Mouse (Mus musculus) liver, embryonic 16.5 days (tissue): ENCODE measurements around the gene Nek7. TPM values are rescaled to one million over a fixed set of nuclear protein-coding genes. Genes with fewer than 3 reads are reported as not detected.

Source experiments
- ATAC-seq: fragments of 200-750 bp; cut with Nextera tagmentation; 2 replicates; pipeline ENCODE4 v1.8.0; 2017; ENCODE audit warnings: low read depth, mild to moderate bottlenecking, moderate number of reproducible peaks, moderate library complexity
- H3K27ac ChIP-seq: fragments of 300-500 bp; sonication (generic); 2 replicates; pipeline ENCODE4 v1.5.1; 2014; ENCODE audit warnings: mild to moderate bottlenecking, low read length
- H3K27me3 ChIP-seq: fragments of 300-500 bp; sonication (generic); 2 replicates; pipeline ENCODE4 v1.6.1; 2014; ENCODE audit warnings: low read depth, low read length, mixed read lengths; ENCODE audit not compliant: control insufficient read depth, insufficient read depth
- H3K36me3 ChIP-seq: fragments of 300-500 bp; sonication (generic); 2 replicates; pipeline ENCODE4 v1.6.1; 2014; ENCODE audit warnings: mild to moderate bottlenecking; ENCODE audit not compliant: control insufficient read depth, insufficient read depth
- H3K4me1 ChIP-seq: fragments of 300-500 bp; sonication (generic); 2 replicates; pipeline ENCODE4 v1.6.1; 2014; ENCODE audit warnings: low read depth, low read length, mixed read lengths; ENCODE audit not compliant: control insufficient read depth
- H3K4me2 ChIP-seq: fragments of 300-500 bp; sonication (generic); 2 replicates; pipeline ENCODE4 v1.6.1; 2014; ENCODE audit warnings: low read depth, low read length, mixed read lengths
- H3K4me3 ChIP-seq: fragments of 300-500 bp; sonication (generic); 2 replicates; pipeline ENCODE4 v1.5.1; 2014; ENCODE audit warnings: low read depth, mild to moderate bottlenecking, low read length
- H3K9ac ChIP-seq: fragments of 300-500 bp; sonication (generic); 2 replicates; pipeline ENCODE4 v1.6.1; 2014; ENCODE audit warnings: low read depth, low read length
- H3K9me3 ChIP-seq: fragments of 300-500 bp; sonication (generic); replicated peaks from 2 replicates; pipeline ENCODE4 v1.6.1; 2016; ENCODE audit warnings: low read length; ENCODE audit not compliant: control insufficient read depth
- WGBS: fragments of 180-500 bp; shearing (Covaris S2); extraction: QIAGEN DNeasy Blood & Tissue Kit; methylation state at CpG from one replicate; pipeline ENCODE4 v1.1.7; 2014; ENCODE audit not compliant: insufficient replicate concordance; 5-methylcytosine and 5-hydroxymethylcytosine counted together
- polyA plus RNA-seq: library from polyadenylated mRNA; unstranded; fragments of >200 nt; fragmentation: Nextera tagmentation; extraction: Ambion mirVana; gene quantifications from 2 replicates; pipeline ENCODE4 v1.2.1, GENCODE M21; 2015

Nek7 gene
- polyA plus RNA-seq, 1 experiment from 2014 or later, result 15.3 TPM

DNA sequence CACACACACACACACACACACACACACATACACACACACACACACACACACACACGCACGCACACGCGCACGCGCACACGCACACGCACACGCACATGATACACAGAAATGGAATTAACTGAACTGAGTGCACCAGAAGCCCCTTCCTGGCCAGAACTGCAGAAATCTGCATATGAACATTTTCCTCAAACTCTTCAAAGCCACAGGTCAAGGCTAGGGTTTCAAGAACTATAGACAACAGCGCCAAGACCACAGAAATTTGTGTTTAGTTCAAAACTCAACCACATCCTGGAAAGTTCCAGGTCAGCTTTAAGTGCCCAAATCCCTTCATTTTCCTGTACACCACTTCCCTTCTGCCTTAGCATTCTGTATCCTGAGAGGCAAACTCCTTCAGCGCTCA lies 21.9 kb downstream of the Nek7 start:
- H3K9me3 ChIP-seq, result no peaks in the 10 kb centered on the region
- WGBS, result 65% methylated on average over 11 of the region's 11 CpGs
- ATAC-seq, result no peak

DNA sequence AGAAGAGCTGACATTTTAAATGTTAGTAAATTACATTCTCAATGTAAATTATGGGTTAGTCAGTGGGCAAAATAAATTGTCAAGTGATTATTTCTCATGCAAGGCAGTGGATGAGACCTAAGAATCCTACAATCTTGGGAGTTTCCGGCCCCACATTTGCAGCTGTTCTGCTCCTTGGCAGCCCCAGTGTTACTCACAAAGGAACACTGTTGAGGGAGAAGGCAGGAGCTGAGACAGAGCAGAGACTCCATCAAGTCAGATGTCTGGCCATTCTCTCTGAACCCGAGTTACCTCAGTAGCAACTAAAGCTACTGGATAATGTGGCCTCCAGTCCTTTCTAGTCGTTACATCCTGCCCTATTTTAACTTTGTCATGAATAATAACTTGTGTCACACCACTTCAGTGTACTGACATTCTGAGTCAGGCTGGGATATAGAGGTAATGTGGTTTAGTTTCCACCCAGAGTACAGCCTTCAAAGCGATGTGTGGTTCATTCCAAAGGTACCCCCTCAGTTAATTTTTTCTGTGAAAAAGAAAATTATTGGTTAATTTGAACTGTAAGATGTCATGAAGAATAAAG lies 23.7 kb downstream of the Nek7 start:
- no peak overlapping the region for H3K9ac ChIP-seq
- no peaks in the 10 kb centered on the region for H3K27me3 ChIP-seq
- WGBS, result 72% methylated on average over 4 of the region's 4 CpGs
- no peaks in the 10 kb centered on the region for H3K9me3 ChIP-seq
- no peaks in the 10 kb centered on the region; the same call in 1 of the 2 replicates for H3K4me1 ChIP-seq
- H3K36me3 ChIP-seq, result no peaks in the 10 kb centered on the region
- no peak overlapping the region for H3K27ac ChIP-seq
- ATAC-seq, result no peak
- no peak overlapping the region for H3K4me3 ChIP-seq
- no peak overlapping the region for H3K4me2 ChIP-seq

More for the DNA sequence above, 21.9 kb downstream of the Nek7 start:
- H3K36me3 ChIP-seq, result no peaks in the 10 kb centered on the region
- H3K9ac ChIP-seq, result no peak overlapping the region
- H3K4me1 ChIP-seq, result no peaks in the 10 kb centered on the region; the same call in 1 of the 2 replicates
- H3K27me3 ChIP-seq, result no peaks in the 10 kb centered on the region
- no peak overlapping the region for H3K27ac ChIP-seq
- H3K4me3 ChIP-seq, result no peak overlapping the region
- H3K4me2 ChIP-seq, result no peak overlapping the region

DNA sequence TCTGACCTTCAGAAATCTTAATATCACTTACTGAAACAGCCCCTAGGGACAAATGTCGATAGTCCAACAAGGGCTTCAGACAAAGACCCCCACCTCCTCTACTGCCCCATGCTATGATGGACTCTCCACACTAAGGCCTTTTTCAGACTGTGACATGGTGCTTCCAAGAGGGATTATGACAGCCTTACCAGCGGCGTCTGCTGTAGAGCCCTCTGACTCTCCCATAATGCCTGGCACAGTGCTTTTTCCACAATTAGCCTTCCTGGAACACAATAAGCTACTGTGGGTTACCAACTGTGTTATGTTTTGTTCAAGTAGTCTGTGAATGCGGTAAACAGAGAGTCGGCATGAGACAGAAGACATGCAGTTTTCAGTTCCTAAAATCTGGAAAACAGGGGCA lies 25.0 kb downstream of the Nek7 start:
- Histone ChIP-seq H3K27ac (no peak overlapping the region), H3K4me1 (no peaks in the 10 kb centered on the region; the same call in 1 of the 2 replicates), H3K4me2 (no peak overlapping the region), H3K9me3 (no peaks in the 10 kb centered on the region), H3K4me3 (no peak overlapping the region), H3K36me3 (no peaks in the 10 kb centered on the region), H3K27me3 (no peaks in the 10 kb centered on the region), H3K9ac (no peak overlapping the region)
- 89% methylated on average over 5 of the region's 5 CpGs for WGBS
- ATAC-seq, result no peak

DNA sequence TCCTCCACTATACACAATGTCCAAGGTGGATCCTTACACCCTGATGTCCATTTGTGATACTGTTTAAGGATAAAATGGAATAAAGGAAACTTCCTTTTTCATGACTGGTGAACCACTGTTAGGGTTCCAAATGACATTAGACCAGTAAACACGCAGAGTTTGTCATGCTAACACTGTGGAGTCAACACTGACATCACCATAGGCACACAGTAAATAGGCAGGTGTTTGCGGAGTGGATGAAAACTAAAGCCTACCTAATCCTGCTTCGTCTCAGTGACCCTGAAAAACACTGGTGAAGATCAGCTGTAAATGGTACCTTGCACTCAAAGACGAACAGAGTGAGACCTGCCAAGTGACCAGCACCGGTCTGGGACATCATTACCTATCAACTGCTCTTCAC lies 26.0 kb downstream of the Nek7 start:
- Histone ChIP-seq H3K9ac (no peak overlapping the region), H3K4me1 (no peaks in the 10 kb centered on the region; the same call in 1 of the 2 replicates), H3K27ac (no peak overlapping the region), H3K4me3 (no peak overlapping the region), H3K27me3 (no peaks in the 10 kb centered on the region), H3K36me3 (no peaks in the 10 kb centered on the region), H3K9me3 (no peaks in the 10 kb centered on the region), H3K4me2 (no peak overlapping the region)
- ATAC-seq, result no peak
- 74% methylated on average over 5 of the region's 5 CpGs for WGBS

DNA sequence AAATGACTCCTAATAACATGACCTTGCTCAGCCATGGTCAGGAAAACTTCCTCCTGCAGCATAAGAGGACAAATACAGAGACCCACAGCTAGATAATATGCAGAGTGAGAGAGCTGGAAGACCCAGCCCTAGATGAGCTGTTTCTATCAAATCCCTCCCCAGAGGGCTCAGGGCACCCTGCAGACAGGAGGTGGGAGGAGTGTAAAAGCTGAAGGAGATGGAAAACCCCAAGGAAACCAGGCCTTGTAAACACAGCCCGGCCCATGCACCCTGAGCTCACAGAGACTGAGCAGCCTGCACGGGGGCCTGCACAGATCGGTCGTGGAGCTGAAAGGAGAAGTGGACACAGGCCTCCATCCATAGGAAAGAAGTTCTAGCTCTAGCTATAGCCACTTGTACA lies 27.5 kb downstream of the Nek7 start:
- no peak for ATAC-seq
- Histone ChIP-seq H3K9ac (no peak overlapping the region), H3K4me1 (no peaks in the 10 kb centered on the region; the same call in 1 of the 2 replicates), H3K4me3 (no peak overlapping the region), H3K36me3 (no peaks in the 10 kb centered on the region), H3K9me3 (no peaks in the 10 kb centered on the region), H3K27ac (no peak overlapping the region), H3K27me3 (no peaks in the 10 kb centered on the region), H3K4me2 (no peak overlapping the region)
- 78% methylated on average over 4 of the region's 4 CpGs for WGBS

DNA sequence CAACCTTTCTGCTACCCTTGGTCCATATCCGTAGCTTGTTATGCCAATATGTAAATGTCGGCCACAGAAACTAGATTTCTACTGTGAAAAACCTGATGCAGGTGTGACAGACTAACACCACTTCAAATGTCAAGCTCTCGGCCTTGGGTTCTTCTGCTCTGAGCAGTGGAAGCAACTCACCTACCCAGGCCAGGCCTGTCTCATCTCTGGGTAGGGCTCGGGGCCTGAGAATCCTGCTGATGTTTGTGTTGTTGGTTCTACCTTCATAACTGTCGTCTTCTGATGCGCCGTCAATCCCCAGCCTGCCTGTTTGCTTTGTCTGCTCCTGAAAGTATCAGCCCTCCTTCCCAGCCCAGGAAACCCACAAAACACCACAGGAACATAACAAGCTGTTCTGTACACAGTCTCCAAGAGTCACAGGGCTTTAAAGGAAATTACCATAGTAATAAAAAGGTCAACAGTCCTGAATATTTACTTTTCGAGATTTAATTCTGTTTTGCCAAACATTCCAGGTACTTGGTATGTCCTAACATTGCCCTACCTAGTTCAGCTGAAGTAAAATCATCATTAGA lies 29.4 kb downstream of the Nek7 start:
- 73% methylated on average over 8 of the region's 8 CpGs for WGBS
- H3K4me2 ChIP-seq, result no peak overlapping the region
- no peak overlapping the region for H3K27ac ChIP-seq
- no peaks in the 10 kb centered on the region for H3K9me3 ChIP-seq
- no peaks in the 10 kb centered on the region for H3K27me3 ChIP-seq
- no peaks in the 10 kb centered on the region; the same call in none of the 2 replicates for H3K4me1 ChIP-seq
- no peak overlapping the region for H3K9ac ChIP-seq
- no peak overlapping the region for H3K4me3 ChIP-seq
- H3K36me3 ChIP-seq, result no peaks in the 10 kb centered on the region
- no peak for ATAC-seq

DNA sequence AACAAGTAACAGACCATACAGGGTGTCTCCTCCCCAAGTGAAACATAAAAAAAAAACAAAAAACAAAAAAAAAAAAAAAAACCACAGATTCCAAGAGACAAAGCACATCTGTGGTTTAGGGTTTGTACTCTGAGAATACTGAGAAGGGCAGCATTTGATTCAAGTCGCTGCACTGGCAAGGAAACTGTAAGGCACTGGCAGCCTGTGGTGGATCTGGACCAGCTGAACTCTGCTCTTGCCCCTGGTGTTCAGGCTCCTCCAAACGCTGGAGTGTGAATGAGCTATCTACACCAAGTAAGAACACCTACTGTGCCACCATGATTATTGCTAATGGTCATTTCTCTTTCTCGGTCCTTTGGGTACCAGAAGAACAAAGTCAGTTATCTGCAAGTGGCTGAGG lies 30.8 kb downstream of the Nek7 start:
- Histone ChIP-seq H3K36me3 (no peaks in the 10 kb centered on the region), H3K4me3 (no peak overlapping the region), H3K27me3 (no peaks in the 10 kb centered on the region), H3K9ac (no peak overlapping the region), H3K4me1 (no peaks in the 10 kb centered on the region; the same call in none of the 2 replicates), H3K27ac (no peak overlapping the region), H3K9me3 (no peaks in the 10 kb centered on the region), H3K4me2 (no peak overlapping the region)
- WGBS, result 63% methylated on average over 3 of the region's 3 CpGs
- no peak for ATAC-seq

DNA sequence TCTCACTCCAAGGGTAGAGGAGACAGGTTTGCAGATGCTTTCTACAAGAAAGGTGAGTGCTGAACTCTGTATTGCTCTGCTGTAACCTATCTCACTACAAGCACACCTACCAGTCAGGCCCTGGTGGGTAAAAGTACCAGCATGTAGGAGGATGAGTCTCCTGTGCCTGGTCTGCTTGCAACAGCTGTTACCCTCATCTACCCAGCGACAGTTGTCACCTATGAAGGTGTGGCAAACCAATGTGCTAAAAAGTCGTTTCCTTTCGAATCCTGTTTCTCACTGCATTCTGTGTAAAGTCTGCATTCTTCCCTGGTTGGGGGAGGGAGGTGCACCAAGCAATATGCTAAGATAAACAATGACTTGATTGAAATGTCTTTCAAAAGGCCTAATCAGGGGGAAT lies 32.1 kb downstream of the Nek7 start:
- H3K27me3 ChIP-seq, result no peaks in the 10 kb centered on the region
- no peak overlapping the region for H3K9ac ChIP-seq
- H3K4me3 ChIP-seq, result no peak overlapping the region
- H3K9me3 ChIP-seq, result no peaks in the 10 kb centered on the region
- ATAC-seq, result no peak
- no peaks in the 10 kb centered on the region; the same call in none of the 2 replicates for H3K4me1 ChIP-seq
- no peak overlapping the region for H3K27ac ChIP-seq
- WGBS, result 62% methylated on average over 3 of the region's 3 CpGs
- no peaks in the 10 kb centered on the region for H3K36me3 ChIP-seq
- H3K4me2 ChIP-seq, result no peak overlapping the region

DNA sequence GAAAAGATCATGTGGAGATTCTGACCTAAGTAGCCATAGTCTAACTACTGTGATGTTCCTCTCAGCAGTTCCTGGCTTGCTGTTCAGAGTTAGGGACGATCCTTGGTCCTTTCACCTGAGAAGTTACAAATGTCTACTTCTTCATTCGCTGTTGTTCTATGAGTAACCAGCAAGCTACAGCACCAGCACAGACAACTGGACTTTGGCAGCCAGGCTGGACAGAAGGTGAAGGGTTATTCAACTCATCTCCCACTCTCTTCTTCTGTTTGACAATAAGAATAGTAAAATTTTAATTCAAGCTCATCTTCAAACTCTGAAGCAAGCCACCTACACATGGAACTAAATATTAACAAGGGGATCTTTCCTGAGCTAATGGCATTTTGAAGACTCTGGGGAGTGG lies 33.0 kb downstream of the Nek7 start:
- Histone ChIP-seq H3K9ac (no peak overlapping the region), H3K4me2 (no peak overlapping the region), H3K36me3 (no peaks in the 10 kb centered on the region), H3K9me3 (no peaks in the 10 kb centered on the region), H3K4me1 (peaks cover 4% of the 10 kb centered on the region), H3K27ac (no peak overlapping the region), H3K27me3 (no peaks in the 10 kb centered on the region), H3K4me3 (no peak overlapping the region)
- ATAC-seq, result no peak
- WGBS, result 69% methylated on average over 2 of the region's 2 CpGs
